Mouse (Mus musculus) liver, embryonic 16.5 days (tissue): ENCODE data around the gene Smad1. TPM values are rescaled to one million over a fixed set of nuclear protein-coding genes. Genes with fewer than 3 reads are reported as not detected.

Experiments used
- ATAC-seq: fragments of 200-750 bp; cut with Nextera tagmentation; 2 replicates; pipeline ENCODE4 v1.8.0; 2017; ENCODE audit warnings: low read depth, mild to moderate bottlenecking, moderate number of reproducible peaks, moderate library complexity
- H3K27ac ChIP-seq: fragments of 300-500 bp; sonication (generic); 2 replicates; pipeline ENCODE4 v1.5.1; 2014; ENCODE audit warnings: mild to moderate bottlenecking, low read length
- H3K27me3 ChIP-seq: fragments of 300-500 bp; sonication (generic); 2 replicates; pipeline ENCODE4 v1.6.1; 2014; ENCODE audit warnings: low read depth, low read length, mixed read lengths; ENCODE audit not compliant: control insufficient read depth, insufficient read depth
- H3K36me3 ChIP-seq: fragments of 300-500 bp; sonication (generic); 2 replicates; pipeline ENCODE4 v1.6.1; 2014; ENCODE audit warnings: mild to moderate bottlenecking; ENCODE audit not compliant: control insufficient read depth, insufficient read depth
- H3K4me1 ChIP-seq: fragments of 300-500 bp; sonication (generic); 2 replicates; pipeline ENCODE4 v1.6.1; 2014; ENCODE audit warnings: low read depth, low read length, mixed read lengths; ENCODE audit not compliant: control insufficient read depth
- H3K4me2 ChIP-seq: fragments of 300-500 bp; sonication (generic); 2 replicates; pipeline ENCODE4 v1.6.1; 2014; ENCODE audit warnings: low read depth, low read length, mixed read lengths
- H3K4me3 ChIP-seq: fragments of 300-500 bp; sonication (generic); 2 replicates; pipeline ENCODE4 v1.5.1; 2014; ENCODE audit warnings: low read depth, mild to moderate bottlenecking, low read length
- H3K9ac ChIP-seq: fragments of 300-500 bp; sonication (generic); 2 replicates; pipeline ENCODE4 v1.6.1; 2014; ENCODE audit warnings: low read depth, low read length
- H3K9me3 ChIP-seq: fragments of 300-500 bp; sonication (generic); replicated peaks from 2 replicates; pipeline ENCODE4 v1.6.1; 2016; ENCODE audit warnings: low read length; ENCODE audit not compliant: control insufficient read depth
- WGBS: fragments of 180-500 bp; shearing (Covaris S2); extraction: QIAGEN DNeasy Blood & Tissue Kit; methylation state at CpG from one replicate; pipeline ENCODE4 v1.1.7; 2014; ENCODE audit not compliant: insufficient replicate concordance; 5-methylcytosine and 5-hydroxymethylcytosine counted together
- polyA plus RNA-seq: library from polyadenylated mRNA; unstranded; fragments of >200 nt; fragmentation: Nextera tagmentation; extraction: Ambion mirVana; gene quantifications from 2 replicates; pipeline ENCODE4 v1.2.1, GENCODE M21; 2015

The Smad1 gene
- polyA plus RNA-seq, 1 experiment from 2014 or later: 6.9 TPM

GRCm38 (mm10) chr8:79292712-79293264, 106.5 kb downstream of the Smad1 start:
- Histone ChIP-seq H3K4me2 (no peak overlapping the region), H3K27ac (no peak overlapping the region), H3K9ac (no peak overlapping the region), H3K9me3 (no peaks in the 10 kb centered on the region), H3K36me3 (no peaks in the 10 kb centered on the region), H3K4me1 (peaks cover 13% of the 10 kb centered on the region; the same call in 1 of the 2 replicates), H3K4me3 (no peak overlapping the region), H3K27me3 (no peaks in the 10 kb centered on the region)
- WGBS: 23% methylated on average over 3 of the region's 3 CpGs
- no peak for ATAC-seq

- 58% methylated on average over 5 of the region's 5 CpGs for WGBS
- no peak for ATAC-seq
- Histone ChIP-seq H3K36me3 (no peaks in the 10 kb centered on the region), H3K4me3 (no peak overlapping the region), H3K27ac (no peak overlapping the region), H3K9ac (no peak overlapping the region), H3K4me2 (no peak overlapping the region), H3K27me3 (no peaks in the 10 kb centered on the region), H3K9me3 (no peaks in the 10 kb centered on the region), H3K4me1 (peaks cover 8% of the 10 kb centered on the region; the same call in 1 of the 2 replicates)
Observed at GRCm38 (mm10) chr8:79289592-79289991, 109.7 kb downstream of the Smad1 start.

GRCm38 (mm10) chr8:79288681-79289080, 110.6 kb downstream of the Smad1 start:
- no peak overlapping the region for H3K4me3 ChIP-seq
- WGBS: 49% methylated on average over 2 of the region's 2 CpGs
- no peak overlapping the region for H3K4me2 ChIP-seq
- H3K36me3 ChIP-seq: no peaks in the 10 kb centered on the region
- no peaks in the 10 kb centered on the region for H3K27me3 ChIP-seq
- no peaks in the 10 kb centered on the region for H3K9me3 ChIP-seq
- no peak overlapping the region for H3K9ac ChIP-seq
- no peak overlapping the region for H3K27ac ChIP-seq
- H3K4me1 ChIP-seq: peaks cover 8% of the 10 kb centered on the region; the same call in 1 of the 2 replicates
- no peak for ATAC-seq

Other genes with a start within 250 kb of the Smad1 start
- gene 1700011L22Rik, start 150.9 kb downstream of the Smad1 start, polyA plus RNA-seq: not detected in 2 replicates
- gene Mmaa, start 104.6 kb downstream of the Smad1 start, polyA plus RNA-seq: 4.7 and 4.9 TPM in 2 replicates
- gene Otud4, start 240.1 kb upstream of the Smad1 start, polyA plus RNA-seq: 5.4 and 5.6 TPM in 2 replicates